In the genomic region with DNA sequence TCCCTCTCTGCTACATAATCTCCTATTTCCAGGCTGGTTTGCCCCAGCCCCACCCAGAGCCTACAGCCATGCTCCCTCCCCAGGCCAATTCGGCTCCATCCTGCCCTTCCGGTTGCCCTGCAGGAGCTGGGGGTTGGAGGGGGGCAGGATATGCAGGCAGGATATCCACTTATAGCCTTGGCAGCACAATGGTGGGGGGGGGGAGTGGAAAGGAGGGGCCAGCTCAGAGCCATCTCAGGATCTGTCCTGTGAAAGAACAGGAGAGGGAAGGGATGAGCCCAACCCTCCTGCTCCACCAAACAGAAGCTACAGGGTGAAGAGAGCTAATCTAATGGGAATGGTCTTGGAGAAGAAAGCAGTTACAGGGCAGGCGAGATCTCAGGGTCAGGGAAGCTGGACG, we compare ENCODE assay signal across 13 mouse cellular contexts. TPM values are rescaled to one million over a fixed set of nuclear protein-coding genes. Genes with fewer than 3 reads are reported as not detected.
DNase-seq lines count a peak whose midpoint lies in the region; ATAC-seq and TF ChIP-seq lines count a peak whose summit lies in the region.
"Had no signal": no experiment of that assay in that cellular context is flagged by ENCODE, and none has a peak within 500 bp of the region (broad histone marks: within the 10 kb centered on the region; RNA-seq: fewer than 3 reads in every experiment).

No protein-coding gene starts in this region.

- no peak overlapping the region for H3K4me2 ChIP-seq in lung, embryonic 14.5 days
- H3K4me2 ChIP-seq: hindbrain, embryonic 12.5 days had no signal

- peak overlapping the region; percentile 3; the same call in 1 of the 2 replicates for H3K27ac ChIP-seq in lung, embryonic 14.5 days (ENCODE audit: low read depth)
- H3K27ac ChIP-seq: hindbrain, embryonic 12.5 days had no signal

- WGBS in lung, embryonic 14.5 days: 78% methylated on average over 4 of the region's 4 CpGs

- H3K9me3 ChIP-seq in lung, embryonic 14.5 days (ENCODE audit: low read depth, low read length): no peaks in the 10 kb centered on the region
- H3K9me3 ChIP-seq: forebrain, embryonic 10.5 days; hindbrain, embryonic 12.5 days had no signal

- DNase-seq in gastrocnemius, postnatal 25 days: peak; percentile 45
- no peak for DNase-seq in gastrocnemius, postnatal 36 days
- peak; percentile 60 to 73 for DNase-seq in adrenal gland, postnatal 36 days
- peak; percentile 69 for DNase-seq in kidney, adult 9 months
- DNase-seq in lung, embryonic 14.5 days: peak; percentile 27
- no peak for DNase-seq in neural tube, embryonic 10.5 days (ENCODE audit: extremely low spot score, low spot score)
- no peak for DNase-seq in urinary bladder, postnatal 10 days (ENCODE audit: low spot score)
- DNase-seq: cerebellum, postnatal 36 days had no signal

- H3K36me3 ChIP-seq in lung, embryonic 14.5 days (ENCODE audit: insufficient read depth): peaks cover 63% of the 10 kb centered on the region
- H3K36me3 ChIP-seq: hindbrain, embryonic 12.5 days had no signal

- H3K4me3 ChIP-seq in lung, embryonic 14.5 days (ENCODE audit: low read depth, low read length): no peak overlapping the region
- H3K4me3 ChIP-seq: forebrain, embryonic 10.5 days; hindbrain, embryonic 12.5 days had no signal

- peaks cover 23% of the 10 kb centered on the region for H3K4me1 ChIP-seq in lung, embryonic 14.5 days (ENCODE audit: insufficient read depth)

- no peaks in the 10 kb centered on the region for H3K27me3 ChIP-seq in lung, embryonic 14.5 days (ENCODE audit: insufficient read depth, low read length)

- TF ChIP-seq CTCF in lung, embryonic 14.5 days (IDR thresholded peaks at IDR 0.05; ENCODE audit: low read depth): no peak

- intact Hi-C loops in gastrocnemius, postnatal 36 days (cut with DNase I): no loop called here

- no peak for ATAC-seq in lung, embryonic 14.5 days (ENCODE audit: insufficient read depth)
- no peak for ATAC-seq in CD4-positive, CD25-positive, alpha-beta regulatory T cell, adult 4 months

- H3K9ac ChIP-seq in lung, embryonic 14.5 days: no peak overlapping the region
- H3K9ac ChIP-seq: hindbrain, embryonic 12.5 days had no signal

RNA-seq across cellular contexts. Expression of gene Itgb7, which starts 8.9 kb away (rescaled TPM):
- 1 to 10 TPM in 1 of 2 experiments, under 1 TPM in 1; 0.41 to 1.2 TPM for total RNA-seq in gastrocnemius, postnatal 25 days (2021)
- 1 to 10 TPM in 1 of 2 experiments, under 1 TPM in 1; 0.69 to 1.3 TPM for total RNA-seq in gastrocnemius, postnatal 36 days (2021)
- total RNA-seq in adrenal gland, postnatal 36 days (2021): 1 to 10 TPM; 1.5 to 2.9 TPM
- 1.4 and 2.6 TPM in 2 replicates for polyA plus RNA-seq in lung, embryonic 14.5 days (2014; fragmentation: Nextera tagmentation; extraction: Ambion mirVana)
- 100 to 1,000 TPM; 336 to 432 TPM for polyA plus RNA-seq in CD4-positive, CD25-positive, alpha-beta regulatory T cell, adult 4 months (2017; shearing (Covaris generic))

RNA-seq across cellular contexts. Expression of gene Rarg, which starts 16.7 kb away (rescaled TPM):
- total RNA-seq in gastrocnemius, postnatal 25 days (2021): 1 to 10 TPM; 9.3 to 9.8 TPM
- 1 to 10 TPM; 9.3 to 9.9 TPM for total RNA-seq in gastrocnemius, postnatal 36 days (2021)
- total RNA-seq in adrenal gland, postnatal 36 days (2021): 10 to 100 TPM; 21.7 to 30.4 TPM
- polyA plus RNA-seq in lung, embryonic 14.5 days (2014; fragmentation: Nextera tagmentation; extraction: Ambion mirVana): 38.5 and 38.7 TPM in 2 replicates
- polyA plus RNA-seq in CD4-positive, CD25-positive, alpha-beta regulatory T cell, adult 4 months (2017; shearing (Covaris generic)): 10 to 100 TPM; 17.7 to 18.3 TPM

RNA-seq across cellular contexts. Expression of gene Gm9918, which starts 29.8 kb away (rescaled TPM):
- total RNA-seq in gastrocnemius, postnatal 25 days (2021): not detected
- not detected for total RNA-seq in gastrocnemius, postnatal 36 days (2021)
- total RNA-seq in adrenal gland, postnatal 36 days (2021): not detected
- polyA plus RNA-seq in lung, embryonic 14.5 days (2014; fragmentation: Nextera tagmentation; extraction: Ambion mirVana): 0.38 and 0.82 TPM in 2 replicates
- not detected for polyA plus RNA-seq in CD4-positive, CD25-positive, alpha-beta regulatory T cell, adult 4 months (2017; shearing (Covaris generic))
- total RNA-seq: left cerebral cortex, postnatal 10 days; midbrain, postnatal 0 days had no signal
- polyA plus RNA-seq: midbrain, postnatal 0 days had no signal

RNA-seq across cellular contexts. Expression of gene Csad, which starts 36.1 kb away (rescaled TPM):
- 10 to 100 TPM; 10.4 to 16.7 TPM for total RNA-seq in gastrocnemius, postnatal 25 days (2021)
- total RNA-seq in gastrocnemius, postnatal 36 days (2021): 1 to 10 TPM; 7.5 to 7.6 TPM
- total RNA-seq in adrenal gland, postnatal 36 days (2021): 10 to 100 TPM; 79.0 to 83.7 TPM
- polyA plus RNA-seq in lung, embryonic 14.5 days (2014; fragmentation: Nextera tagmentation; extraction: Ambion mirVana): 59.1 and 68.1 TPM in 2 replicates
- 10 to 100 TPM; 10.7 to 16.9 TPM for polyA plus RNA-seq in CD4-positive, CD25-positive, alpha-beta regulatory T cell, adult 4 months (2017; shearing (Covaris generic))

RNA-seq across cellular contexts. Expression of gene Zfp740, which starts 37.6 kb away (rescaled TPM):
- 10 to 100 TPM; 25.5 to 25.6 TPM for total RNA-seq in gastrocnemius, postnatal 25 days (2021)
- total RNA-seq in gastrocnemius, postnatal 36 days (2021): 10 to 100 TPM; 24.3 to 26.6 TPM
- 10 to 100 TPM; 52.6 to 66.7 TPM for total RNA-seq in adrenal gland, postnatal 36 days (2021)
- polyA plus RNA-seq in lung, embryonic 14.5 days (2014; fragmentation: Nextera tagmentation; extraction: Ambion mirVana): 60.4 and 64.1 TPM in 2 replicates
- polyA plus RNA-seq in CD4-positive, CD25-positive, alpha-beta regulatory T cell, adult 4 months (2017; shearing (Covaris generic)): 10 to 100 TPM; 27.6 to 28.2 TPM

Comparison
In these comparisons a context has a peak if more than half of its experiments do, and no peak if none do; other contexts are left out.
1. DNase-seq: peak in gastrocnemius, postnatal 25 days (single experiment), adrenal gland, postnatal 36 days (2 of 2), kidney, adult 9 months (single experiment) and lung, embryonic 14.5 days (single experiment); none in gastrocnemius, postnatal 36 days (0 of 2), neural tube, embryonic 10.5 days (single experiment) and urinary bladder, postnatal 10 days (single experiment).